Mouse (Mus musculus): ENCODE data around the gene Yju2.
A peak's percentile ranks its signal among the peaks of the same experiment; 100 is the strongest.
"Not testable (repeated sequence)": the region's sequence is repeated elsewhere in the genome, so short reads cannot be mapped to it uniquely, and the experiment has no call there.

Gene Yju2

GRCm38 (mm10) chr17:55958918-55959728 lies at the start of gene Yju2:
TSS of gene Yju2 (plus strand) at chr17:55959099.
- DNase-seq (ENCODE audit: low read depth, low spot score), result peak; percentile 93

GRCm38 (mm10) chr17:55931553-55932502 lies 27.1 kb upstream of the Yju2 start:
- no peak for DNase-seq (ENCODE audit: low read depth, low spot score)

GRCm38 (mm10) chr17:55932635-55933034 lies 26.3 kb upstream of the Yju2 start:
- no peak for DNase-seq (ENCODE audit: low read depth, low spot score)

- no peak for DNase-seq (ENCODE audit: low read depth, low spot score)
Observed at GRCm38 (mm10) chr17:55933191-55933590, 25.7 kb upstream of the Yju2 start.

- not testable (repeated sequence) for DNase-seq (ENCODE audit: low read depth, low spot score)
Observed at GRCm38 (mm10) chr17:55944387-55944865, 14.5 kb upstream of the Yju2 start.

- DNase-seq (ENCODE audit: low read depth, low spot score), result not testable (repeated sequence)
Observed at GRCm38 (mm10) chr17:55944866-55945682, 13.8 kb upstream of the Yju2 start.

GRCm38 (mm10) chr17:55945696-55946095 lies 13.2 kb upstream of the Yju2 start:
- no peak for DNase-seq (ENCODE audit: low read depth, low spot score)

GRCm38 (mm10) chr17:55948647-55949046 lies 10.3 kb upstream of the Yju2 start:
- DNase-seq (ENCODE audit: low read depth, low spot score), result no peak

GRCm38 (mm10) chr17:55949400-55949799 lies 9.5 kb upstream of the Yju2 start, which contains the start of gene Zfp119b:
TSS of gene Zfp119b (minus strand) at chr17:55949500.
- no peak for DNase-seq (ENCODE audit: low read depth, low spot score)

GRCm38 (mm10) chr17:55950601-55951000 lies 8.3 kb upstream of the Yju2 start:
- no peak for DNase-seq (ENCODE audit: low read depth, low spot score)

- no peak for DNase-seq (ENCODE audit: low read depth, low spot score)
Observed at GRCm38 (mm10) chr17:55952041-55952440, 6.9 kb upstream of the Yju2 start.

GRCm38 (mm10) chr17:55952447-55953027 lies 6.4 kb upstream of the Yju2 start, which contains the start of gene Ebi3:
TSS of gene Ebi3 (plus strand) at chr17:55952640.
- DNase-seq (ENCODE audit: low read depth, low spot score), result no peak

- no peak for DNase-seq (ENCODE audit: low read depth, low spot score)
Observed at GRCm38 (mm10) chr17:55953751-55954150, 5.1 kb upstream of the Yju2 start.

GRCm38 (mm10) chr17:55954229-55954628 lies 4.7 kb upstream of the Yju2 start:
- DNase-seq (ENCODE audit: low read depth, low spot score), result no peak

- DNase-seq (ENCODE audit: low read depth, low spot score), result no peak
Observed at GRCm38 (mm10) chr17:55956129-55956528, 2.8 kb upstream of the Yju2 start.

- DNase-seq (ENCODE audit: low read depth, low spot score), result no peak
Observed at GRCm38 (mm10) chr17:55956591-55956990, 2.3 kb upstream of the Yju2 start.

- DNase-seq (ENCODE audit: low read depth, low spot score), result no peak
Observed at GRCm38 (mm10) chr17:55957168-55957567, 1.7 kb upstream of the Yju2 start.

- no peak for DNase-seq (ENCODE audit: low read depth, low spot score)
Observed at GRCm38 (mm10) chr17:55957726-55958583, 944 bp upstream of the Yju2 start.

GRCm38 (mm10) chr17:55958584-55958886 lies 364 bp upstream of the Yju2 start:
- no peak for DNase-seq (ENCODE audit: low read depth, low spot score)

All from retina, postnatal 7 days (tissue).